Mouse (Mus musculus) intestine, embryonic 16.5 days (tissue): ENCODE data around the gene Orm1. TPM values are rescaled to one million over a fixed set of nuclear protein-coding genes. Genes with fewer than 3 reads are reported as not detected.
A peak's percentile ranks its signal among the peaks of the same experiment; 100 is the strongest.

Experiments
- ATAC-seq: fragments of 200-750 bp; cut with Nextera tagmentation; 2 replicates; pipeline ENCODE4 v1.8.0; 2017; ENCODE audit warnings: moderate TSS enrichment, moderate library complexity
- H3K27ac ChIP-seq: fragments of 300-500 bp; sonication (generic); 2 replicates; pipeline ENCODE4 v1.5.1; 2014; ENCODE audit warnings: mild to moderate bottlenecking, low read length
- H3K27me3 ChIP-seq: fragments of 300-500 bp; sonication (generic); replicated peaks from 2 replicates; pipeline ENCODE4 v1.6.1; 2014; ENCODE audit warnings: low read length, control low read depth, mixed read lengths; ENCODE audit not compliant: control insufficient read depth, insufficient read depth
- H3K36me3 ChIP-seq: fragments of 300-500 bp; sonication (generic); 2 replicates; pipeline ENCODE4 v1.6.1; 2014; ENCODE audit warnings: low read length, control low read depth; ENCODE audit not compliant: control insufficient read depth, insufficient read depth
- H3K4me1 ChIP-seq: fragments of 300-500 bp; sonication (generic); 2 replicates; pipeline ENCODE4 v1.6.1; 2014; ENCODE audit warnings: low read length, control low read depth, mixed read lengths; ENCODE audit not compliant: control insufficient read depth, insufficient read depth
- H3K4me2 ChIP-seq: fragments of 300-500 bp; sonication (generic); 2 replicates; pipeline ENCODE4 v1.6.1; 2014; ENCODE audit warnings: low read depth, low read length, control low read depth
- H3K4me3 ChIP-seq: fragments of 300-500 bp; sonication (generic); 2 replicates; pipeline ENCODE4 v1.5.1; 2014; ENCODE audit warnings: mild to moderate bottlenecking, low read length
- H3K9ac ChIP-seq: fragments of 300-500 bp; sonication (generic); 2 replicates; pipeline ENCODE4 v1.6.1; 2014; ENCODE audit warnings: low read depth, low read length
- H3K9me3 ChIP-seq: fragments of 300-500 bp; sonication (generic); 2 replicates; pipeline ENCODE4 v1.6.1; 2016; ENCODE audit warnings: low read length, control low read depth; ENCODE audit not compliant: control insufficient read depth
- WGBS: fragments of 180-500 bp; shearing (Covaris S2); extraction: QIAGEN DNeasy Blood & Tissue Kit; methylation state at CpG from one replicate; pipeline ENCODE4 v1.1.7; 2014; 5-methylcytosine and 5-hydroxymethylcytosine counted together
- polyA plus RNA-seq: library from polyadenylated mRNA; unstranded; fragments of >200 nt; fragmentation: Nextera tagmentation; extraction: Ambion mirVana; gene quantifications from 2 replicates; pipeline ENCODE4 v1.2.1, GENCODE M21; 2015

The Orm1 gene
- polyA plus RNA-seq, 1 experiment from 2014 or later: not detected

DNA sequence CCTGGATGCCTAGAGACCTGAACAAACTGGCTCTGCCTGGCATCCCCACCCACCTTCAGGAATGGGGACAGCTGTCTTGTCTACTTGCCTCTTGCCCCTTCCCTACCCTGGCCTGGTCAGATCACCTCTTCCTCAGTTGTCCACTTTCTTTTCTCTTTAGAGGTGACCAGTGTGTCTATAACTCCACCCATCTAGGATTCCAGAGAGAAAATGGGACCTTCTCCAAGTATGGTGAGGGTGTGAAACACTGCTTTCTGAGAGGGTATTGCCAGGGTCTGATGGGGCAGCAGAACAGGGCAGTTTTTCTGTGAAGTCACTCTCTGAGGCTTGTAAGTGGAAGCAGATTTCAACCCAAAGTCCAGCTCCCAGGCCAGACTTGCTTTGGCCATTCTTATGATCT, 901 bp downstream of the Orm1 start:
- Histone ChIP-seq H3K27me3 (no peaks in the 10 kb centered on the region), H3K4me3 (no peak overlapping the region), H3K9ac (no peak overlapping the region), H3K36me3 (no peaks in the 10 kb centered on the region), H3K4me2 (no peak overlapping the region), H3K4me1 (no peaks in the 10 kb centered on the region), H3K9me3 (no peaks in the 10 kb centered on the region), H3K27ac (no peak overlapping the region)
- no peak for ATAC-seq

DNA sequence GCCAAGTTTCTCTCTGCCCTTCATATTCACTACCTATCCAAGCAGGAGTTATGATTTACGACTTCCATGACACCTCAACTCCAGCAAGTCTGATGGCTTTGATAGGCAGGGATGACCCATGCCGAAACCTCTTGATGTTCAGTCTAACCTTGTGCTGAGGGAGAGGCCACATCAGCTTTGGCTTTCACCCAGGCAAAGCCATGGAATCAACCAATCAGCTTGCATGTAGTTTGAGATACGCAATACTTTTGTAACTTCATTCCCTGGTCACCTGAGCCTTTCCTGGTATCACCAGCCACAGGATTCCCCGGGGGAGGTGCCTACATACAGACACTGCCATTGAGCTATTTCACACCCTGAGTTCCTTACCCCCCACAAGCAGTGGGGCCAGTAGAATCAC, 2.3 kb downstream of the Orm1 start:
- H3K4me1 ChIP-seq: no peaks in the 10 kb centered on the region
- WGBS: 84% methylated on average over 4 of the region's 4 CpGs
- no peaks in the 10 kb centered on the region for H3K9me3 ChIP-seq
- H3K4me2 ChIP-seq: no peak overlapping the region
- no peak overlapping the region for H3K4me3 ChIP-seq
- ATAC-seq: no peak
- no peaks in the 10 kb centered on the region for H3K27me3 ChIP-seq
- no peak overlapping the region for H3K27ac ChIP-seq
- no peak overlapping the region for H3K9ac ChIP-seq
- no peaks in the 10 kb centered on the region for H3K36me3 ChIP-seq

DNA sequence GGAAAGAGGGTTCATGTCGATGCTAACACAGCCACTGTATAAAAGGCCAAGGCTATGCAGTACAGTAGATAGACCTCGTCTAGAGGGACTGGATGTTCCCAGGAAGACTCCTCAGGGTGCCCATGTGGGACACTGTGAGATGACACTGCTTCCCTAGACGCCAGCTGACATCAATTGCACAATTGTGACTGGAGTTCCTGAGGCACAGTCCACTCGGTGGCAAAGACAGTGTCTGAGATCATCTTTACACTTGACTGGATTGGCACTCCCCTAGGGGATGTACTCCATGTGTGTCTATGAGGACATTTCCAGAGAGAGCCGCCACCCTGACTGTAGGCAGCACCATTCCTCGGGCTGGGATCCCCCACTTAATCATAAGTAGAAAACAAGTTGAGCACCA, 4.2 kb downstream of the Orm1 start:
- no peak overlapping the region for H3K4me2 ChIP-seq
- no peak overlapping the region for H3K4me3 ChIP-seq
- no peaks in the 10 kb centered on the region for H3K36me3 ChIP-seq
- H3K27ac ChIP-seq: no peak overlapping the region
- no peaks in the 10 kb centered on the region for H3K27me3 ChIP-seq
- WGBS: 69% methylated on average over 6 of the region's 6 CpGs
- no peaks in the 10 kb centered on the region for H3K9me3 ChIP-seq
- H3K4me1 ChIP-seq: no peaks in the 10 kb centered on the region
- ATAC-seq: no peak
- H3K9ac ChIP-seq: no peak overlapping the region

DNA sequence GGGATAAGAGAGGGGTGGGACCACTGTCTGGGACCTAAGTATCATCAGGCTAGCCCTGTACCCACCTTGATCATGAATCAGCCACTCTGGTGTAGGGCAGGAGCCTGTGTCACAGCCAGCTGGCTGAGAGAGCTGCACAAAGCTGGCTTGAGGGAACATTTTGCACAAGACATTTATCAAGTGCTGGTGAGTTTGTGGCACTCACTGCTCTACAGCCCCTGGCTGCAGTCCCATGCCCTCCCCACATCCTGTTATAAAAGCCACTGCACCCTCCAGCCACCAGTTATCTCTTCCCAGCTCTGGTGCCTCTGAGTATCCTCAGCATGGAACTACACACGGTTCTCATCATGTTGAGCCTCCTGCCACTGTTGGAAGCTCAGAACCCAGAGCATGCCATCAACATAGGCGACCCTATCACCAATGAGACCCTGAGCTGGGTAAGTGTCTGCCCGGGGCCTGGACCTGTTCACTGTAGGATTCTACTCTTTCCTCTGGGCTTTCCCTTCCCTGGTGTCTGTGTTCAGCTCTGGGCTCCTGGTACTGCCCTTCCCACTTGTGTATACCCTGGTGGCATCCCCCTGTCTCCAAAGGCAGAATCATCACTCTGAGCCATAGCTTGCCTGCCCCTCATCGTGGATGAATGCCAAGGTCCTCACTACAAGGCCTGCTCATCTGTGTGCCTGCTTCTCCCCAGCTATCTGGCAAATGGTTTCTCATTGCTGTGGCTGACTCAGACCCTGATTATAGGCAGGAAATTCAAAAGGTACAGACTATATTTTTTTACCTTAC, 11.7 kb downstream of the Orm1 start, which contains the start of gene Orm3:
Gene Orm3, plus strand, starts transcription at position 286 of the 789 bp plus-strand sequence.
- no peak within 1 kb of the TSS for H3K27ac ChIP-seq
- no peaks in the 10 kb centered on the region for H3K27me3 ChIP-seq
- ATAC-seq: no peak
- H3K9me3 ChIP-seq: no peaks in the 10 kb centered on the region
- H3K36me3 ChIP-seq: no peaks in the 10 kb centered on the region
- no peaks in the 10 kb centered on the region for H3K4me1 ChIP-seq
- H3K9ac ChIP-seq: no peak within 1 kb of the TSS
- no peak within 1 kb of the TSS for H3K4me2 ChIP-seq
- WGBS: 77% methylated on average over 4 of the region's 4 CpGs
- no peak within 1 kb of the TSS for H3K4me3 ChIP-seq

DNA sequence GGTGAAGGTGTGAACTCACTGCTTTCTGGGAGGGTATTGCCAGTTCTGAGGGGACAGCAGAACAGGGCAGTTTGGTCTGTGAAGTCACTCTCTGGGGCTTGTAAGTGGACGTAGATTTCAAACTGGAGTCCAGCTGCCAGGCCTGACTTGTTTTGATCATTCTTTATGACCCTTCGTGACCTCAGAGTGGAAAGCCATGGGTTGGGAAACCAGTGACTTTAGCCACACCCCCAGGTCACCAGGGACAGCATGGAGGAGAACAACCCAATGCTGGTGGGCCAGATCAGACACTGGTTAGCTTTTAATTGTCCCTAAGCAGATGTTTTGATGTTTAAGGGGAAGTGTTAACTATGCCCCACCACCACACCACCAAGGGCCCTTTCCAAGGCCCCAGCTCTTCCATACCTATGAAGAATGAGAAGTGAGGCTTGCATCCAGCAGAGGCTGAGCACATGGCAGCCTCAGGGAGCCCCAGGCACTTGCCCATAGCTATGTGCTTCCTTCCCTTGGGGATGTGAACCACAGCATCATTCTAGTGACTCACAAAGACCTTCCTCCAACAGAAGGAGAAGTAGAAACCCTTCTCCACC, 12.7 kb downstream of the Orm1 start:
- no peaks in the 10 kb centered on the region for H3K9me3 ChIP-seq
- H3K9ac ChIP-seq: no peak overlapping the region
- no peak overlapping the region for H3K4me2 ChIP-seq
- ATAC-seq: no peak
- no peaks in the 10 kb centered on the region for H3K27me3 ChIP-seq
- H3K4me1 ChIP-seq: no peaks in the 10 kb centered on the region
- no peak overlapping the region for H3K4me3 ChIP-seq
- 52% methylated on average over 2 of the region's 2 CpGs for WGBS
- no peaks in the 10 kb centered on the region for H3K36me3 ChIP-seq
- no peak overlapping the region for H3K27ac ChIP-seq

DNA sequence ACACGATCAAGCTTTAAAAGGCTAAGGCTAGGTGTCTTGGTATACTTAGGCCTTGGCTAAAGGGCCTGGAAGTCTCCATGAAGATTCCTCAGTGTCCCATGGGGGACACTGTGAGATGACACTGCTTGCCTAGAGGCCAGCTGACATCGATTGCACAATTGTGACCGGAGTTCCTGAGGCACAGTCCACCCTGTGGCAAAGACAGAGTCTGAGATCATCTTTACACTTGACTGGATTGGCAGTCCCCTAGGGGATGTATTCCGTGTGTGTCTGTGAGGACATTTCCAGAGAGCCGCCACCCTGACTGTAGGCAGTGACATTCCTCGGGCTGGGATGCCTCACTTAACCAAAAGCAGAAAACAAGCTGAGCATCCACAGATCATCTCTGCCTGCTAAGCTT, 15.5 kb downstream of the Orm1 start:
- Histone ChIP-seq H3K4me3 (no peak overlapping the region), H3K9ac (no peak overlapping the region), H3K27me3 (no peaks in the 10 kb centered on the region), H3K4me1 (no peaks in the 10 kb centered on the region), H3K36me3 (no peaks in the 10 kb centered on the region), H3K4me2 (no peak overlapping the region), H3K27ac (no peak overlapping the region), H3K9me3 (no peaks in the 10 kb centered on the region)
- ATAC-seq: no peak
- 78% methylated on average over 6 of the region's 6 CpGs for whole genome bisulfite sequencing

DNA sequence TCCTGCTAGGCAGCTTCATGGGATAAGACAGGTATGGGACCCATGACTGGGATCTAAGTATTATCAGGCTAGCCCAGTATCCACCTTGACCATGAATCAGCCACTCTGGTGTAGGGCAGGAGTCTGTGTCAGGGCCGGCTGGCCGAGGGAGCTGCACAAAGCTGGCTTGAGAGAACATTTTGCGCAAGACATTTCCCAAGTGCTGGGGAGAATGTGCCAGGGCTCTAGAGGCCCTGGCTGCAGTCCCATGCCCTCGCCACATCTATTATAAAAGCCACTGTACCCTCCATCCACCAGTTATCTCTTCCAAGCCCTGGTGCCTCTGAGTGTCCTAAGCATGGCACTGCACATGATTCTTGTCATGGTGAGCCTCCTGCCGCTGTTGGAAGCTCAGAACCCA, 17.8 kb downstream of the Orm1 start, which contains the start of gene Orm2:
Gene Orm2, plus strand, starts transcription at position 300 of the 400 bp plus-strand sequence.
- Histone ChIP-seq H3K4me3 (no peak within 1 kb of the TSS), H3K9me3 (no peaks in the 10 kb centered on the region), H3K36me3 (no peaks in the 10 kb centered on the region), H3K9ac (no peak within 1 kb of the TSS), H3K27ac (no peak within 1 kb of the TSS), H3K4me2 (no peak within 1 kb of the TSS), H3K27me3 (no peaks in the 10 kb centered on the region), H3K4me1 (no peaks in the 10 kb centered on the region)
- 91% methylated on average over 5 of the region's 5 CpGs for WGBS
- ATAC-seq: no peak

DNA sequence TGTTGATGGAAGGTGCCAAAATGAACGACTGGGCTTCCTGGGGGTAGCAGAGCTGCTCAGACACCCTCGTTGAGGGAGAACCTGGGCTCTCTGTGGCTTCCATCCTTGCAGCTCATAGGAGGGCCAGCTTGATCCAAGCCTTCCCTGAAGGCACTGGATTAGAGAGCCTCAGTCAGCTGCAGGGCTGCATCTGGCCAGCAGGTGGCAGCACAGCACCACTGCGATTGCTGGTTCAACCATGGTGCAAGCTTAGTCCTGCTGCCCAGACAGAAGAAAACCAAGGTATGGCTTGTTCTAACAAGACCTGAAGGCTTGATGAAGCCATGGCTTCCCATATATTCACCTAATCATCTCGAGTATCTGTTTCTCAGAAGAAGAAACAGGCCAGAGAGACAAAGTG, 24.2 kb downstream of the Orm1 start:
- peaks cover 13% of the 10 kb centered on the region; the same call in 1 of the 2 replicates for H3K36me3 ChIP-seq
- H3K27me3 ChIP-seq: no peaks in the 10 kb centered on the region
- no peak overlapping the region for H3K4me2 ChIP-seq
- H3K4me3 ChIP-seq: no peak overlapping the region
- H3K9me3 ChIP-seq: no peaks in the 10 kb centered on the region
- peak; percentile 62; the same call in 1 of the 2 replicates for ATAC-seq
- WGBS: 21% methylated on average over 4 of the region's 4 CpGs
- H3K9ac ChIP-seq: no peak overlapping the region
- no peak overlapping the region for H3K27ac ChIP-seq
- H3K4me1 ChIP-seq: no peaks in the 10 kb centered on the region

DNA sequence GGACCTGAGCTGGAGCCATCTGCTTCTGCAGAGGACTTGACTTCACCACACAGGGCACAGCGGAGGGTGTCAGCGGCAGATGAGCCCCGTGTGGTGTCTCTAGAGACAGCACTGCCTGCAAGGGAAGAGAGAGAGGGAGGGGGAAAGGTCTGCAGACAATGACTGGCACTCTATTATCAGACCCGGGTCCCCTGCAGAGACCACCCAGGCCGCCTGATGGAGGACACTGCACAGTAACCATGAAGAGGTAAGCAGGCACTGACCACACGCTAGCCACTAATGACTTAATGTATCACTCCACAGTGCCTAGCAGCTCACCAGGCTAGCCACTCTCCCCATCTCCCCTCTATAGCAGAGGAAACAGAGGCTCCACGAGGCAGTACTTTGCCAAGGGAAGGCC, 26.5 kb downstream of the Orm1 start:
- Histone ChIP-seq H3K9ac (no peak overlapping the region), H3K4me1 (no peaks in the 10 kb centered on the region), H3K36me3 (peaks cover 13% of the 10 kb centered on the region; the same call in 1 of the 2 replicates), H3K4me3 (no peak overlapping the region), H3K27me3 (no peaks in the 10 kb centered on the region), H3K27ac (no peak overlapping the region), H3K4me2 (no peak overlapping the region), H3K9me3 (no peaks in the 10 kb centered on the region)
- WGBS: 59% methylated on average over 7 of the region's 7 CpGs
- ATAC-seq: no peak
